Mouse (Mus musculus) lung, postnatal 25 days (tissue): ENCODE data around the gene Ctnnd2.

Source experiments
- DNase-seq: peaks from one replicate; pipeline ENCODE4 v3.0.0; 2022; ENCODE audit warnings: low spot score

The Ctnnd2 gene

GRCm38 (mm10) chr15:30992901-30993300 lies 820.5 kb downstream of the Ctnnd2 start:
- DNase-seq: no peak

DNA sequence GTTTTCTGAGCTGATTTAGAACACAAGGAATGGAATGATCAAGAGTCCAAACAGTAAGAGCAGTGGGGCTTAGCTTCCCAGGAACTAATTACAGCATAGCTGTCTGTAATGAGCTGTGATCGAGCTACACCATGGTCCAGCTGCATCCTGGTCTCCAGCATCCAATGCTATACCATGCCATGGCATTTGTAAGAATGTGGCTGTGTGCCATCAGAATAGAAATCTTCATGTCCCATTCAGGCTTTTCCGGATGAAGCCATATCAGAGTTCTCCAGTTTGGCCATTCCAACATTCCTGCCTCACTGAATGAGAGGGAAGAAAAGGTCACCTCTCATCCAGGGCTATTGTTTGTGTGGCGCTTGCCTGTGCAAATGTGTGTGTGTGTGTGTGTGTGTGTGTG lies 823.0 kb downstream of the Ctnnd2 start:
- DNase-seq: no peak

- no peak for DNase-seq
Measured at GRCm38 (mm10) chr15:31004468-31004867, 832.1 kb downstream of the Ctnnd2 start.

- DNase-seq: no peak
Measured at GRCm38 (mm10) chr15:31004976-31005375, 832.6 kb downstream of the Ctnnd2 start.

DNA sequence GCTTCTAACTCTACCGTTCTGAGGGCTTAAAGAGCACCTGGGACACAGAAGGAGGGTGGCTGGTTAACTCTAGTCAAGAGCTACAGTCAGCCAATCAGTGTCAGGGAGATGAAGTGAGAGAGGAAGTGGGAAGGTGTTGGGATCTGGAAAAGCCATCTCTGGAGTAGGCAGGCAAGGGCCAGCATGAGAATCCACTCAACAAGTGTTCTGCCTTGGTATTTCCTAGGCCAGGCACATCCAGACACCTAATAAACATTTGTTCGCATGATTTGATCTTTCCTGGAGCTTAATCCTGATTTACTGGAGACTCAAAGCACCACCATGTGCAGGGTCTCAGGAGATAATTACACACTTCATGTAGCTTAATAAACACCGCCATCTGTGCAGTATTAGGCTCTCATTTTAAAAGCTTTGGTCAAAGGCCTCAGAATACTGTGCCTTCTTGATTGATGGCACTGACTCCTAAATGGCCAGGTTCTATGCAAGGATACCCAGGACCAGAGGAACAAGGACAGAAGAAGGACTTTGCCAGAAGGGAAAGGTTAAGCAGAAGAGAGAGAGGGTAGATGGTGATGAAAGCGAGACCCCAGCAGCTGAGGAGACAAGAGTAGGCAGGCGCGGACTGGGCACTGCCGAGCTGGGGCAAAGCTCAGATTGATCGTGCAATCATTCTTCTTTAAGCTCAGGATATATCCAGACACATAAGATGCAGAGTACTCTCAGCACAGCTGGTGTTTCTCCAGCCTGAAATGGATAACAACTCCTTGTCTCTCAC lies 833.8 kb downstream of the Ctnnd2 start:
- DNase-seq: no peak

- no peak for DNase-seq
Measured at GRCm38 (mm10) chr15:31006825-31007157, 834.4 kb downstream of the Ctnnd2 start.

DNA sequence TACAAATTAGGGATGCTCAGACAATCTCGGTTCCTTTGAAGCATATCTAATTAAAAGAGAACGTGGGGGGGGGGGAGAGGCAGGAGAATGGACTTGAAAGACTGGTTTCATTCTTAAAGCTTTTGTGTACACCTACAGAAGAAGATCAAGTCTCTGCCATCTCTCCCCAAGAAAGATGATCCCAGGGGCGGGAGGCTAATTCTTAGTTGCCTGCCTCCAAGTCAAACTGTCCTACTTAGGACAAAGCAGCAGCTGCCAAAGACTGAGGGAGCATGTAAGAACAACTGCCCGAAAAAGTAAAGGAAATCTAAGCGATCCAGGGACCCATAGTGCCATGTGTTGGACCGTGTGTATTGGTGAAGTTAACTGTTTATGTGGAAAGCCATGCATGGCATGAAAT lies 836.2 kb downstream of the Ctnnd2 start:
- no peak for DNase-seq

DNA sequence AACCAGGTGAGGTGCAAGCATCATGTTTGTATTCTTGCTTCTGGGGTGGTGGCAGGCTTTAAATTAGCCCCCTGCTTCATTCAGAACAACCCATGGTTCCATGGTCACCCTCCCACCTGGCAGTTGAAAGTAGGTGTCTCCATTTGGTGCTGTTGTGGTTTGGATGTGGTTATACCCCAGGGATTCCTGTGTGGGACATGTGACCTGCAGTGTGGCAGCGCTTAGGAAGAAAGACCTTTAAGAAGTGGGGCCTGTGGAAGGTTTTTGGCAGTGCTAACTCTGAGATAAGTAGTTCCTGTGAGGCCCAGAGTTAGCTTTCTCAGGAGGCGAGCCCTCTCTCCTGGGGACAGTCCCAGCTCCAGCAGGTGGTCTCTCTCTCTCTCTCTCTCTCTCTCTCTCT lies 848.4 kb downstream of the Ctnnd2 start:
- no peak for DNase-seq

DNA sequence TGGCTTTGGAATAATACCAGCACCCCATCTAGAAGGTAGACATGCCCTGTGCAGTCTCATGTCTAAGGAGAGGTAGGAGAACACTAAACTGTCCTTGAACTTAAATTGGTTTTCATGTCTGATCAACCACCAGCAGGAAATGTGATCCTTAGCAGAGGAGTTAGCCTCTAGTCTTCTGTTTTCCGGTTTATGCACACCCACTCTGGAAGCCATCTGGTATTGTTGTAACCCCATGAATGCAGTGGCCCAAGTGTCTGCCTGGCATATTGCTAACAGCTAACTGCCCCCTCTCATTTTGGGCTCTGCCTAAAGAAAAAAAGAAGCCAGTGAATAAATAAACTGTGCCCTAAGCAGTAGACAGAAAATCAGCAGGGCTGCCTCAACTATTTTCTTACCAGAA lies 849.6 kb downstream of the Ctnnd2 start:
- no peak for DNase-seq

GRCm38 (mm10) chr15:31022497-31022896 lies 850.1 kb downstream of the Ctnnd2 start:
- no peak for DNase-seq

GRCm38 (mm10) chr15:31023766-31024165 lies 851.4 kb downstream of the Ctnnd2 start:
- DNase-seq: no peak

DNA sequence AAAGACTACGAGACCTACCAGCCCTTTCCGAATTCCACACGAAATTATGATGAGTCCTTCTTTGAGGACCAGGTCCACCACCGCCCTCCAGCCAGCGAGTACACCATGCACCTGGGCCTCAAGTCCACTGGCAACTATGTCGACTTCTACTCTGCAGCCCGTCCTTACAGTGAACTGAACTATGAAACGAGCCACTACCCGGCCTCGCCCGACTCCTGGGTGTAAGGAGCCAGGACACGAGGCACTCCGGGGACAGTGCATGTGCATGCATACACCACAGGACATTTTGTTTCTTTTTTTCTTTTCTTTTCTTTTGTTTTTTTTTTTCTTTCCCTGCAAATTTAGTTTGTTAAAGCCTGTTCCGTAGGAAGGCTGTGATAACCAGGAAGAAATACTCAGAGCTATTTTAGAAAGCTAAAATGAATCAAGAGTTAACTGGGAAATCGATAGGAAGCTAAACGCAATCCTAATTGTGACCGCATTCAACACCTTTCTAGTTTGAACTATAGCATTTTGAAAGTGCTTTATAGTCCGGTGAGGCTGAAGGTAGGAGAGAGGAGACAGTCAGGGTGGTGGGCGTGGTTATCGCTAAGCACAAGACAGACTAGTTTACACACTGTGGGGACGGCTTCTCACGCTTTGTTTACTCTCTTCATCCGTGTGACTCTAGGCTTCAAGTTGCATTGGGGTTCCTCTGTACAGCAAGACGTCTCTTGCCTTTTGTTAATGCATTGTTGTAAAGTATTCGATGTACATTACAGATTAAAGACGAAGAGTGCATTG lies 855.2 kb downstream of the Ctnnd2 start:
- no peak for DNase-seq

- no peak for DNase-seq
Measured at GRCm38 (mm10) chr15:31044983-31045382, 872.6 kb downstream of the Ctnnd2 start.

DNA sequence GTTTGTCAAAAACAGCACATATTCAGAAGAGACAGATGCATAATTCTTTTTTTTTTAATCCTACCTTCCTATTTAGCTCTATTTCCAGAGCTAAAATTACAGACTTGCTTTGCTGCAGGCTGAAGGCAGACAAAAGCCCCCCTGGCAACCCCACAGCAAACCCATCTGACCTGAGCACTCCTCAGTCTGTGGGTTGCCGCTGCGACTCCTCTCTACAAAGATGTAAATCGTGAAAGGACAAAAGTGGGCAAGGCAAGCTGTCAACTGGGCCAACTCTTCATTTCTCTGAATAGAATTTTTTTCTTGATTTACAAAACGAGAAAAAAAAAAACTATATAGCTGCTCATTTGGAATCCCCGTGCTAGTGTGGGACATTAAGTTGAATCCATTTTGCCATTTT lies 879.1 kb downstream of the Ctnnd2 start:
- DNase-seq: no peak

DNA sequence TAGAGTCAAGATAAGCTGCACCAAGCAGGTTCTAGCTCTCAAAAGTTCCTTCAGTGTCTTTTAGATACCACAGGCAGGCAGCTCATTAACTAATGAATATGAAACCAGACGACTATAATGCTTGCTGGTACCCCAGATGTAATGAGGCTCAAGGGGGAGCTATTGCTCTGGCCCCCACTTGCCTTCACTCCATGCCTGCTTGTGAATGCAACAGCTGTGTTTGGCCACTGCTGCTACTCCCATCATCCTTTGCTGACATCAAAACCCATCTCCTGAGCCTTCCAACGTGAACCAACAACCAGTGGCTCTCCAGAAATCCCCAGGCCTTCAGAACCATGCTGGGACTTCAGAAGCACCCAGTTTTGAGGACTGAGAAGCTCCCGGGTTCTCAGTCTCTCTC lies 883.8 kb downstream of the Ctnnd2 start:
- DNase-seq: no peak

DNA sequence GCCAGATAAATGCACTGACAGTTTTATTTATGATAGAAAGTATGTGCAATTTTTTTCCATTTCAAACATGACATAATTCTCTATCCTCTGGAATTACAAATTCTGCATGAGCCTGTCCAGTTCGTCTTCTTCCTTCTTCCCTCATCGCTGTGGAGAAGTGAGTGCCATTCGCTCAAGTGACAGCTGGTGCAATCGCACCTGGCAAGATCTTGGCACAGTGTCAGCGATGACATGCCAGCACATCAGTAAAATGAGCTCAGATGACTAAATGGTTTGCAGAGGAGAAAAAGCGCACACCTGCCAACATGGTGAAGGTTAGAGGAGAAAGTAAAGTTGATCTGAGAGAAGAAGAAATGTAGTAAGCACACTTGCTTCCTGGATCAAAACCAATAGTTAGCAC lies 885.9 kb downstream of the Ctnnd2 start:
- DNase-seq: no peak

DNA sequence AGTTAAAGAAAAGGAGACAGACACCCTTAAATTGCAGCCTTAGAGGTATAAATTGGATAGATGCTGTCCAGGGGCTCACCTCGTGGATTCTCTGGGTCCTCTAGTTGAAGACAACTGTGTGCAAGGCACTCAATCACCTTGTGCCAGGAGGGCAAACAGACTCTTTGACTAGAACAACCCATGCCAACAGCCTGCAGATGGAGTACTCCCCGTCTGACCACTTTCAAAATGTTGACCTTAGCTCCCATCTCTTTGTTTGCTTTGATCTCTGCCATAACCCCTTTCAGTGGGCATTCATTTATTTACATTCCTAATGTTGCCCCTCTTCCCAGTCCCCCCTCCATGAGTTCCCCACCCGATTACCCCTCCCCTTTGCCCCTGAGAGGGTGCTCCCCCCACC lies 891.3 kb downstream of the Ctnnd2 start:
- no peak for DNase-seq

DNA sequence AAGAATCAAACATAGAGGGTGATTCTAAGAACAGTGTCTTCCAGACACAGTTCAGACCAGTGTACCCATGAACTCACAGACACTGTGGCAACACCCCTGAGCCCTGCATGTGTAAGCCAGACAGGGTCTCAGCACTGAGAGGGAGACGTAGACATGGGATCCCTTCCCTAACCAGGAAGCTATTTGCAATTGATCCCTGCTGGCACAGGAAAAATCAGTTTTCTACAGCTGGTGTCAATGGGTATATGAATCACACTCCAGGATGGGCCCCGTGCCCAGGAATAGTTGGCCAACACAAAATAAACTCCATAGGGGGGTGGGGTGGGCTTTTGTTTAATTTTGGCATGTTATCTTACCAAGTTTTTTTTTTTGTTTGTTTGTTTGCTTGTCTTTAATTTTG lies 895.7 kb downstream of the Ctnnd2 start:
- no peak for DNase-seq

- no peak for DNase-seq
Measured at GRCm38 (mm10) chr15:31070311-31070710, 897.9 kb downstream of the Ctnnd2 start.
